Mouse (Mus musculus) G1E (cell line): ENCODE results near the gene Noxred1. TPM values are rescaled to one million over a fixed set of nuclear protein-coding genes. Genes with fewer than 3 reads are reported as not detected.

Experiments
- ATAC-seq: 2 replicates; pipeline ENCODE4 v1.8.0; 2016; ENCODE audit warnings: mild to moderate bottlenecking; ENCODE audit not compliant: insufficient number of reproducible peaks, poor library complexity, low FRiP score, severe bottlenecking; ENCODE audit errors: extremely low read depth
- DNase-seq: peaks from one replicate; pipeline ENCODE4 v3.0.0; 2012; ENCODE audit warnings: low spot score
- H3K27me3 ChIP-seq: 2 replicates; pipeline ENCODE4 v1.6.1; 2012; ENCODE audit warnings: mild to moderate bottlenecking, low read length, inconsistent platforms; ENCODE audit not compliant: insufficient read depth
- H3K36me3 ChIP-seq: replicated peaks from 2 replicates; pipeline ENCODE3; 2012; ENCODE audit warnings: mild to moderate bottlenecking, inconsistent platforms
- H3K4me1 ChIP-seq: 2 replicates; pipeline ENCODE4 v1.6.1; 2012; ENCODE audit warnings: low read depth, low read length, inconsistent platforms, mixed read lengths; ENCODE audit not compliant: insufficient read depth
- H3K4me3 ChIP-seq: 2 replicates; pipeline ENCODE4 v1.5.1; 2012; ENCODE audit warnings: low read depth, mild to moderate bottlenecking, inconsistent platforms, low read length, moderate library complexity, mixed read lengths
- H3K9me3 ChIP-seq: replicated peaks from 2 replicates; pipeline ENCODE4 v1.6.1; 2012; ENCODE audit warnings: inconsistent platforms
- CTCF ChIP-seq: IDR thresholded peaks from 2 replicates; pipeline ENCODE4 v1.5.1; 2012; ENCODE audit warnings: low read depth, low read length, inconsistent platforms, mixed read lengths
- GATA1 ChIP-seq: IDR thresholded peaks from 2 replicates; pipeline ENCODE4 v1.6.1; 2012; ENCODE audit warnings: borderline replicate concordance, low read length, inconsistent platforms, mixed read lengths
- GATA2 ChIP-seq: IDR thresholded peaks from 2 replicates; pipeline ENCODE4 v1.6.1; 2012; ENCODE audit warnings: low read depth, low read length, inconsistent platforms, borderline replicate concordance
- POLR2AphosphoS5 ChIP-seq: IDR thresholded peaks from 2 replicates; pipeline ENCODE4 v1.6.1; 2012; ENCODE audit warnings: low read depth, low read length, inconsistent platforms; ENCODE audit not compliant: insufficient replicate concordance
- TAL1 ChIP-seq: conservative IDR thresholded peaks from 2 replicates; pipeline ENCODE4 v1.6.1; 2012; ENCODE audit warnings: low read depth, low read length, inconsistent platforms, mixed read lengths
- polyA plus RNA-seq: library from polyadenylated mRNA; stranded (reverse); fragments of >175 nt; gene quantifications from 2 replicates; pipeline ENCODE4 v1.2.3, GENCODE M21; 2012
- total RNA-seq, 2 experiments: library from RNA; stranded (forward) in 1 of 2; stranded (reverse) in 1 of 2; fragments of 200-1000 nt in 1 of 2; fragments of >200 nt in 1 of 2; fragmentation: Nextera tagmentation in 1 of 2; gene quantifications; 2 replicates each; pipeline ENCODE4 v1.2.3; 2014 to 2017

The Noxred1 gene
- total and polyA plus RNA-seq, 3 experiments = 0.11 to 0.75 TPM; not detected in 1

- DNase-seq = peak; percentile 99
- TF ChIP-seq GATA1 (no peak), TAL1 (no peak), POLR2AphosphoS5 (no peak), CTCF (no peak)
- Histone ChIP-seq H3K27me3 (no peaks in the 10 kb centered on the region), H3K4me3 (peak within 1 kb of the TSS; percentile 75), H3K36me3 (peaks cover 54% of the 10 kb centered on the region), H3K4me1 (peaks cover 36% of the 10 kb centered on the region), H3K9me3 (no peaks in the 10 kb centered on the region)
- ATAC-seq = peak; percentile 92
These were observed 27.7 kb upstream of the Noxred1 start, which contains the start of the genes Vipas39 and Ahsa1 for GRCm38 (mm10) chr12:87266108-87266826. Gene Vipas39, minus strand, starts transcription at chr12:87266256. Gene Ahsa1, plus strand, starts transcription at chr12:87266479.

DNA sequence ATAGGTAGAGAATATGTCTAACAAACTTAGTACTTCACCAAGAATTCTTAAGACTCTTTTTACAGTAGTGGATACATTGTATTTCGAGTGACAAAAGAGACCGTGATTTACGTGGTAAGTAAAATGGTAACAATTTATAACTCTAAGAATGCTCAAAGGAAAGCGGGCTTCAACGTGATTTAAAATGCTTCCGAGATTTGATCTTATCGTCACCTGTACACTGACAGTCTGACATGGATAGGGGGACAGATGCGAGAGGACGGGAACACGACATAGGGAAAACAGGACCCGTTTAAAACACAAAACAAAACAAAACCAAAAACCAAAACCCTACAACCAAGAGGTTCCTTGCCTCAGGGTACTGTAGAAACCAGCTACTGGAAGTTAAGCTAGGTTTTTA is 26.9 kb upstream of the Noxred1 start:
- H3K4me3 ChIP-seq = peak overlapping the region; percentile 75
- no peak for DNase-seq
- H3K9me3 ChIP-seq = no peaks in the 10 kb centered on the region
- H3K36me3 ChIP-seq = peaks cover 52% of the 10 kb centered on the region
- TF ChIP-seq TAL1 (no peak), POLR2AphosphoS5 (no peak), GATA1 (no peak), GATA2 (no peak), CTCF (no peak)
- no peaks in the 10 kb centered on the region for H3K27me3 ChIP-seq
- peaks cover 36% of the 10 kb centered on the region for H3K4me1 ChIP-seq
- no peak for ATAC-seq

GRCm38 (mm10) chr12:87260562-87260961 is 22.0 kb upstream of the Noxred1 start:
- no peaks in the 10 kb centered on the region for H3K9me3 ChIP-seq
- no peak overlapping the region for H3K4me3 ChIP-seq
- TF ChIP-seq CTCF = no peak
- no peak for TF ChIP-seq TAL1
- no peak for TF ChIP-seq POLR2AphosphoS5
- TF ChIP-seq GATA1 = no peak
- TF ChIP-seq GATA2 = no peak
- H3K4me1 ChIP-seq = peaks cover 18% of the 10 kb centered on the region
- ATAC-seq = no peak
- H3K27me3 ChIP-seq = no peaks in the 10 kb centered on the region
- DNase-seq = no peak
- H3K36me3 ChIP-seq = peaks cover 69% of the 10 kb centered on the region

- TF ChIP-seq TAL1 (no peak), GATA2 (no peak), POLR2AphosphoS5 (no peak), GATA1 (no peak), CTCF (no peak)
- Histone ChIP-seq H3K27me3 (no peaks in the 10 kb centered on the region), H3K4me3 (no peak overlapping the region), H3K36me3 (peaks cover 86% of the 10 kb centered on the region), H3K4me1 (peaks cover 12% of the 10 kb centered on the region), H3K9me3 (no peaks in the 10 kb centered on the region)
- DNase-seq = no peak
- ATAC-seq = peak; percentile 66
These were observed 18.1 kb upstream of the Noxred1 start for GRCm38 (mm10) chr12:87256629-87257028.

DNA sequence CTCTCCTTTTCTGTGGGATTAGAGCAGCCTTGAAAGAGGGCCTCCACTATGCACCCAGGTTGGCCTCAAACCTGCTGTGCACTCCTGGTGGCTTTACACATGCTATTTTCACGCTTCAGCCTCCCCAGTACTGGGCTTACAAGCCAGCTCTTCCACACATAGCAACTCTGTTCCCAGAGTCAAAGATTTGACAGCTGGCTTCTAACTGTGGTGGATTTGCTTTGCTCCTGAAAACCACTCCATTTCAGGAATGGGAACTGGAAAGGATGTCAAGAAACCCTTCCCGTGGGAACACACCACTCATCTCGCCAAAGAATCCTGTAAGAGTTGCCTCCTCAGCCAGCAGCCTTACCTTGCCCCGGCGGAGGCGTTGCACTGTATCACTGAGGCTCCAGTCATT is 15.3 kb upstream of the Noxred1 start:
- no peak for TF ChIP-seq GATA2

GRCm38 (mm10) chr12:87250161-87250560 is 11.6 kb upstream of the Noxred1 start:
- Histone ChIP-seq H3K27me3 (no peaks in the 10 kb centered on the region), H3K36me3 (peaks cover 80% of the 10 kb centered on the region), H3K9me3 (no peaks in the 10 kb centered on the region), H3K4me1 (peaks cover 20% of the 10 kb centered on the region), H3K4me3 (no peak overlapping the region; the same call in 1 of the 2 replicates)
- DNase-seq = peak; percentile 29
- ATAC-seq = peak; percentile 88
- TF ChIP-seq GATA1 (no peak), GATA2 (no peak), POLR2AphosphoS5 (no peak), CTCF (no peak), TAL1 (no peak)

More for the DNA sequence above, 15.3 kb upstream of the Noxred1 start:
- Histone ChIP-seq H3K27me3 (no peaks in the 10 kb centered on the region), H3K9me3 (no peaks in the 10 kb centered on the region), H3K36me3 (peaks cover 87% of the 10 kb centered on the region), H3K4me3 (no peak overlapping the region), H3K4me1 (peaks cover 32% of the 10 kb centered on the region)
- ATAC-seq (no peak), DNase-seq (no peak)
